Mouse (Mus musculus) heart, postnatal 25 days (tissue): Measurements from ENCODE around the gene Myrf. TPM values are rescaled to one million over a fixed set of nuclear protein-coding genes. Genes with fewer than 3 reads are reported as not detected.
A peak's percentile ranks its signal among the peaks of the same experiment; 100 is the strongest.

ENCODE experiments used
- DNase-seq: peaks from one replicate; pipeline ENCODE4 v3.0.0; 2022; ENCODE audit warnings: low spot score
- intact Hi-C: fragments of 180-260 bp; cut with DNase I; formaldehyde crosslinking; loops from one replicate; pipeline ENCODE4 v1.15.1; 2025
- total RNA-seq, 2 experiments: library from RNA; stranded (reverse); gene quantifications; 2 replicates each; pipeline ENCODE4 v1.2.3; 2021

Gene Myrf
- total RNA-seq, 2 experiments from 2014 or later: 4.5 to 6.8 TPM

GRCm38 (mm10) chr19:10213796-10214471 lies 26.6 kb downstream of the Myrf start:
- intact Hi-C loops: no loop called here
- no peak for DNase-seq

- intact Hi-C loops: no loop called here
- no peak for DNase-seq
Observed at GRCm38 (mm10) chr19:10210885-10211284, 29.7 kb downstream of the Myrf start.

- intact Hi-C loops: no loop called here
- no peak for DNase-seq
Observed at GRCm38 (mm10) chr19:10208851-10209250, 31.7 kb downstream of the Myrf start.

- DNase-seq: no peak
- intact Hi-C loops: no loop called here
Observed at GRCm38 (mm10) chr19:10205051-10205450, 35.5 kb downstream of the Myrf start.

- no peak for DNase-seq
- intact Hi-C loops: loop anchor here (5.0 kb wide), 1 partner anchor 292 kb away; no protein-coding TSS in a partner anchor
Observed at GRCm38 (mm10) chr19:10204616-10205001, 35.9 kb downstream of the Myrf start.

- DNase-seq: peak; percentile 77
- intact Hi-C loops: loop anchor here (5.0 kb wide), 1 partner anchor 292 kb away; no protein-coding TSS in a partner anchor
Observed at GRCm38 (mm10) chr19:10203848-10204615, 36.5 kb downstream of the Myrf start, which contains the start of the genes Tmem258 and Fen1. Gene Tmem258 (plus strand): TSS chr19:10204014. Gene Fen1 (minus strand): TSS chr19:10204169.

GRCm38 (mm10) chr19:10203146-10203847 lies 37.3 kb downstream of the Myrf start:
- DNase-seq: no peak

GRCm38 (mm10) chr19:10198723-10199122 lies 41.8 kb downstream of the Myrf start:
- intact Hi-C loops: loop anchor here (2.0 to 10.0 kb wide), 2 partner anchors 164 to 198 kb away; partner anchors contain the start of genes Best1 and Rab3il1
- DNase-seq: no peak

More at GRCm38 (mm10) chr19:10203146-10203847, 37.3 kb downstream of the Myrf start:
- intact Hi-C loops: loop anchor here (5.0 kb wide), 1 partner anchor 291 kb away; no protein-coding TSS in a partner anchor

- intact Hi-C loops: loop anchor here (2.0 to 10.0 kb wide), 2 partner anchors 163 to 197 kb away; partner anchors contain the start of genes Best1 and Rab3il1
- no peak for DNase-seq
Observed at GRCm38 (mm10) chr19:10198286-10198685, 42.3 kb downstream of the Myrf start.

GRCm38 (mm10) chr19:10197130-10197529 lies 43.4 kb downstream of the Myrf start:
- intact Hi-C loops: loop anchor here (10.0 kb wide), 1 partner anchor 162 kb away; no protein-coding TSS in a partner anchor
- no peak for DNase-seq

GRCm38 (mm10) chr19:10195252-10195651 lies 45.3 kb downstream of the Myrf start:
- no peak for DNase-seq

GRCm38 (mm10) chr19:10194337-10194736 lies 46.2 kb downstream of the Myrf start:
- intact Hi-C loops: loop anchor here (10.0 kb wide), 1 partner anchor 160 kb away; no protein-coding TSS in a partner anchor
- DNase-seq: no peak

More at GRCm38 (mm10) chr19:10195252-10195651, 45.3 kb downstream of the Myrf start:
- intact Hi-C loops: loop anchor here (10.0 kb wide), 1 partner anchor 160 kb away; no protein-coding TSS in a partner anchor

GRCm38 (mm10) chr19:10191326-10191725 lies 49.2 kb downstream of the Myrf start:
- intact Hi-C loops: loop anchor here (10.0 kb wide), 1 partner anchor 157 kb away; no protein-coding TSS in a partner anchor
- DNase-seq: no peak

- intact Hi-C loops: loop anchor here (10.0 kb wide), 1 partner anchor 156 kb away; no protein-coding TSS in a partner anchor
- DNase-seq: peak; percentile 41
Observed at GRCm38 (mm10) chr19:10190796-10191195, 49.8 kb downstream of the Myrf start.

- intact Hi-C loops: loop anchor here (10.0 kb wide), 1 partner anchor 155 kb away; no protein-coding TSS in a partner anchor
- DNase-seq: no peak
Observed at GRCm38 (mm10) chr19:10189940-10190339, 50.6 kb downstream of the Myrf start.

- intact Hi-C loops: no loop called here
- no peak for DNase-seq
Observed at GRCm38 (mm10) chr19:10189022-10189421, 51.5 kb downstream of the Myrf start.

GRCm38 (mm10) chr19:10188281-10188811 lies 52.2 kb downstream of the Myrf start:
- no peak for DNase-seq
- intact Hi-C loops: no loop called here

- intact Hi-C loops: no loop called here
- no peak for DNase-seq
Observed at GRCm38 (mm10) chr19:10186569-10186968, 54.0 kb downstream of the Myrf start.

- DNase-seq: no peak
- intact Hi-C loops: no loop called here
Observed at GRCm38 (mm10) chr19:10185876-10186275, 54.7 kb downstream of the Myrf start.
